Mouse (Mus musculus) CD8-positive naive resting alpha-beta T cell, adult 2 months (primary cell): ENCODE measurements around the gene Rpap2.

Experiments
- DNase-seq, 2 experiments: peaks; one replicate each; pipeline ENCODE4 v3.0.0; 2022; ENCODE audit warnings: low read depth in 2 of 2, low spot score in 2 of 2

The Rpap2 gene

DNA sequence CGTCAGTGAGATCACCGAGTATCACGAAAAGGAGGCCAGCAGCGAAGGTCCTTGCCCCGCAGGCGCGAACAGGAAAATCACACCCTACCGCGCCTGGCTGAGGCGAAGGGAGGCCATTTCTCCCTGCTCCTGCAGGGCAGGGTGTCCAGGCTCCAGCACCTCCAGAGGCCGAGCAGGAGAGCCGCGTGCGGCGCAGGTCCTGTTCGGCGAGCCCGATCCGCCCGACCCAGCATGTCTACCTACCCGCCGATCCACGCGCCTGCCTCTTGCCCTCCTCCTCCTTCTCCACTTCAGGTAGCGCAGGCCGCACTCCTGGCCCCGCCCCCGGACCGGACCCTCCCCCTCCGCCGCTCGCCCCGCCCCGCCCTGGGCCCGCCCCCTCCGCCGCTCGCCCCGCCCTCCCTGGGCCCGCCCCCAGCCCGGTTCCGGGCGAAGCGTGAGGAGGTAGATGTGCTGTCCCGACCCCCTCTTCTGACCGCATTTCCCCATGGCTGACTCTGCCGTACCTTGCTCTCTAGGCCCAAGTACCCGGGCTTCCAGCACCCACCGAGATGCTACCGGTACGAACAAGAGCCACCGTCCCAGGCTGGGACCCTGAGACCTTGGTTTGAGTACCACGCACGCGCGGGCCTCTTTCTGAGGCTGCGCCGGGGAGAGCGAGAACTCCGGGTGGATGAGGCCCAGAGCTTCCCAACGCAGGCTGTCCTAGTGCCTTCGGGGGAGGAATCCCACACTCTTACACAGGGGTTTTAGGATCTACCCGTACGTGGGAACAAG, at the start of gene Rpap2, which contains the start of gene Glmn:
Rpap2 (plus strand) TSS at position 73 of the 777 bp plus-strand sequence.
Glmn (minus strand) TSS at position 588 of the 777 bp plus-strand sequence.
- peak; percentile 78 to 79 for DNase-seq

GRCm38 (mm10) chr5:107547955-107548354, 49.2 kb upstream of the Rpap2 start:
- no peak for DNase-seq

- DNase-seq = no peak
Measured at GRCm38 (mm10) chr5:107548444-107548843, 48.7 kb upstream of the Rpap2 start.

DNA sequence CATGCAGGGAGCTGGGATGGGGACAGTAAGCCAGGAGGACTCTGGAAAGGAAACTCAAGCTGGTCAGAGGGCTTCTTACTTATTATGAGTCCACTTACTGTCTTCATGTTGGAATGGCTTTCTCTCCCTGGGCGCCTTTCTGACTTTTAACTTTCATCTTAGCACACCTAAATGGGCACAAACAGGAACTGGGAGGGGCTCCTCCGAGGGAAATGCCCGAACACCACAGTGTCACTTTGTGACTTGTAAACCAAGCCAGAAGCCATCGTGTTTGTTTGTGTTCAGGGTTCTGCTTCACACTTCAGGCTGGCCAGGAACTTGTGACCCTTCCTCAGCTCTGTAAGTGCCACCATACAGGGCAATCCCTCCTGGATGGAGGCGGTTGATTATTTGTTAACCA, 42.8 kb upstream of the Rpap2 start:
- DNase-seq = no peak

- DNase-seq = no peak
Measured at GRCm38 (mm10) chr5:107556969-107557368, 40.2 kb upstream of the Rpap2 start.

- DNase-seq = no peak
Measured at GRCm38 (mm10) chr5:107569148-107569547, 28.0 kb upstream of the Rpap2 start.

GRCm38 (mm10) chr5:107598380-107598779, 1.2 kb downstream of the Rpap2 start:
- no peak for DNase-seq

DNA sequence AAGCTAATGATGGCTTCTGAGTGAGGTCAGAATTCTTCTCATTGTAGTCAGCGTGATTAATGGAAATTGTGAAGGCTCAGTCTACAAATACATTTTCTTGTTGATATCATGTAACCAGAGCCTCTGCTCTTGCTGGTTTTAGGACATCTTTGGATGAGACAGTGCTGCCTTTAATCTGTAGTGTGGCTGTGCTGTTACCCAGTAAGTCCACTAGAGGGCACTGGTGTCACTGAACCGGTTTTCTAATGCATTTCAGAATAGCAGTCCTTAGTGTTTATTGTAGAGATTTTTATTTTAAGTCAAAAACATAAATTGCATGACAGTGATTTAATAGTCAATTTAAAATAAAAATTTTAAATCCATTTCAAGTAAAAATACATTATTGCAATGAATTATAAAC, 14.1 kb downstream of the Rpap2 start:
- DNase-seq = peak; percentile 53 to 72

- no peak for DNase-seq
Measured at GRCm38 (mm10) chr5:107617986-107618385, 20.8 kb downstream of the Rpap2 start.

- no peak for DNase-seq
Measured at GRCm38 (mm10) chr5:107621327-107621726, 24.2 kb downstream of the Rpap2 start.

DNA sequence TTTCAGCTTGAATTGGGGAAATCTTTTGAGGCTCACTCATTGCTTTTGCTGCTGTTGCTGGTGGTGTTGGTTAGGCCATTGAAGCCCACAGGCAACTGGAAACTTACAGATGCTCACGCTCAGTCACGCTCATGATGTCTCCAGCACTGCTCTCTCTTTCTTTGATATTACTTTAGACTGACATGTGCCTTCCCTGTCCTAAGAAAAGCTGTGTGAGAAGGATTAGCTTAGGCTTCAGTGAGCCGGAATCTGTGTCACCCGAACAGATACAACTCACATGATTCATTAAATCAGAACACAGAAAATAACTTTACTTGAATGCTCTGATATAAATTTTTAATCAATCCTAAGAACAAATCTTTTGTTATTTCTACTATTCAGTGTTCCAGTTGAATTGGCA, 36.5 kb downstream of the Rpap2 start:
- no peak for DNase-seq

DNA sequence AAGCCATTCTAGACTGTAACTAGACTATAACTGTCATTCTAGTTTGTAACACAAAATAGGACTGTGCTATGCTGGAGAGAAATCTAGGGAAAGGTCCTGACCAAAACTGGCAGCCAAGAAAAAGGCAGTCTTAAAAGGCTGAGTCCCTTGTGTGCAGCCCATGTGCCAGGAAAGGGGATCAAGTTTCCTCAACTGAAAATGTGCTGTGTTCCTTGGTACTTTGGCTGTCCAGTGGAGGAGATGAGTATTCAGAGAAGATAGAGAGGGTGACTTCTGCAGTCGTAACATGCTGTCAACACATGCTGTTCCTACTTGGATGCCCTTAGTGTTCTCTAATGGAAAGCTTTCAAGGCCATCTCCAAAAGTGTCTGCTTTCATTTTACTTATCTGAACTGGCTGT, 39.9 kb downstream of the Rpap2 start:
- DNase-seq = no peak

DNA sequence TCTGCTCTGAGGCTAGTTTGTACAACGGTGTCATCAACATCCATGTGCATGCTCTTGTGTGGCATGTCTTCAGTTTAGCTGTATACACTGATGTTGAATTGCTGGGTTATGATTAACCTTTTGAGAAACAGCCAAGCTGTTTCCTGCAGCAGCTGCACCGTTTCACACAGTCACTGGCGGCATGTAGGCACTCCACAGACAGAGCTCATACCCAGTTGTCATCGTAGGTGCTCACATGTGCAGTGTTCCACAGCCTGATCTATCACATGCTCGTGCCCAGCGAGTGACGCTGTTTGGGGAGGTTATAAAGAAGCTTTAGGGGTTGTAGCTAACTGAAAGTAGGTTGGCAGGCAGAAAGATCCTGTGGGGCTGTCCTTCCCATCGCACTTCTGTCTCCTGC, 41.2 kb downstream of the Rpap2 start:
- DNase-seq = no peak

DNA sequence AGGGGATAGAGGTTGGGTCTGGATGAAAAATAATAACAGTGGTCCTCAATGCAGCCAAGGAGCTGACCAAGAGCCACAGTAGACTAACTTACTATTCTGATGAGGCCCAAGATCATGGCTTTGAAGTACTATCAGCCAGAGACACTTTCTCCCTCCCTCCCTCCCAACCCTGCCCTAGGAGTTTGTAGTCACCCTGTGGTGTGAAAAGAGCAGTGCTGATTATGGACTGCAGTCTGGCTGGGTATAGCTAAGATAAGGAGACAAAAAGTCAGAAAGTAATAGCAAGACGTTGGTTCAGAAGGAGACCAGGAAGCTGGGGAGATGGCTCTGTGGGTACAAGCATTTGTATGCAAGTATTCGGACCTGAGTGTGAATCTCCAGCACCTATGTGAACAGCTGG, 47.4 kb downstream of the Rpap2 start:
- no peak for DNase-seq

- no peak for DNase-seq
Measured at GRCm38 (mm10) chr5:107645935-107646334, 48.8 kb downstream of the Rpap2 start.

GRCm38 (mm10) chr5:107647580-107647979, 50.4 kb downstream of the Rpap2 start:
- no peak for DNase-seq

DNA sequence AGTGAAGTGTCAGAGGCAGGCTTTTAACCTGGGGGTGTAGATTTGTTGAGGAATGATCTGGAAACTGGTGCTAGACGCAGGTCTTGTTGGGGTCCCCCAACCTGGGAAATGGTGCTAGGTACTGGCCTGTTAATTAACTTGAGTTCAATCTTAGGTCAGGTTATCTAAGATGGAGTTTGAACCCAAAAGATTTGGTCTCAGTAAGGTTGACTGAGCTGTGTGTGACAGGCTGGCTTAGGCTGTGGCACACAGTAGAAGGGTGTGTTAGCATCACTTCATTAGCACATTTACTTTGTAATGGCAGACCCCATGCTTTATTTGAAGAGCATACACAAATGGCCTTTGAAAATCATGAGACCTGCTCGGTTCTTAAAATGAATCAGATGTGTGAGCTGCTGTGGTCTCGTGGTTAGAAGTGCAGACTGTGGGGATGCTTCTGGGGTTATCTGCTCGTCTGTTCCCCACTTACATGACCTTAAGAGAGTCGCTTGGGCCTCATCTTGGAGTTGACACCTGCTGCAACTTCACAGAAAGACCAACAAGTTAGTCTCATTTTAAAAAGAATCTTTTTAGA, 51.5 kb downstream of the Rpap2 start:
- no peak for DNase-seq

DNA sequence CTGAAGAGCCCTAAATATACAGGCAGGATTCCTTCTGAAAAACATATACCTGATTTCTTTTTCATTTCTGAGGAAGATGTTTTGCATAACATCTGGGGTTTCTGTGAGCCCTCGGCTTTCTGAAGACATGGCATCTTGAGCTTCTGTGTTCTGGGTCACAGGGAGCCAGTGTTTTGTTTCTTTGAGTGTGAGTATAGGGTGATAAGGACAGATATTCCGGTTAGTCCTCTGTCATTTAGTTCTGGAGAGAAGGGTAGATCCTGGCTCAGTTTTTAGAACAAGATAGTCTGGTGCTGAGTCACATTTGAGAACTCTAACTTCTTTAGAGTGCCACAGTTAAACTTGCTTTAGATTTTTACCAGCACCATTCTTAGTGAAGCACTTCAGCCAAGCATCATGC, 52.5 kb downstream of the Rpap2 start:
- no peak for DNase-seq

DNA sequence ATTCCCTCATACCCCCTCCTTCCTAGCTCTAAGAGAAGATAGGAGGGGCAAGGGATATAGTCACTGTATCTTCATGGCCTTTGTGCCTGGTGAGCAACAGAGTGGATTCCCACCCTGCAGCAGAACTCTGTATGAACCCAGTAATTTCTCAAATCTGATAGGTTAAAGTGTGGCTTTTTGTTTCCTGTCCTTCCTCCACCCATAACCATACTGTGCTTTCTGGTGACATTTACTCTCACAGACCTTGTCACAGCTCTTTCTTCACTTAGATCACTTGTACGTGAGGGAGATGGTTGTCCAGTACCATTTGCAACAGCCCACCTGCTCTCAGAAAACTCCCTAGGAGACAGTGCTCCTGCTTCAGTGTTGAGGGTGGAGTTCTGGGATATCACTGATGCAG, 53.3 kb downstream of the Rpap2 start:
- no peak for DNase-seq

DNA sequence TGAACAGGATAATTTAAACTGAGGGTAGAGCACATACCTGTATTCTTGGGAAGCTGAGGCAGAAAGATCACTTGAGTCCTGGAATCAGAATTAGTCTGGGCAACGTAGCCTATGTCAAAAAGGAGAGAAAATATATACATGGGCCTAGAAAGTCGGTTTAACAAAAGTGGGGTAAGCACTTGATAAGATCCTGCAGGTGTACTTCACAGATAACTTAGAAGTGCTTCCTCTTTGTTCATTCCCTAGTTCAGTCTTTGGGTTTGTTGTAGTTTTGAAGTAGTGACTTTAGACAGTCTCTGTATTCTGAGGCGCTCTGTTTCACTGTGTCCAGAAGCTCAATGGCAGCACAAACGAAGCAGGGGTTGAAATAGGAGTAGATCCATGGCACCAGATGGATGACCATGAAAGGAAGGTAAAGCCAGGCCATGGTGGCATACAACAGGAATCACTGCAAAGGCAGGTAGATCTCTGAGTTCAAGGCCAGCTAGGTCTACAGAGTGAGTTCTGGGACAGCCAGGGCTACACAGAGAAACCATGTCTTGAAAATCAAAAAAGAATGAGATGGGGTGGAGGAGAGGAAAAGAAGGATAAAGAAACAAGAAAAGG, 55.0 kb downstream of the Rpap2 start:
- no peak for DNase-seq

DNA sequence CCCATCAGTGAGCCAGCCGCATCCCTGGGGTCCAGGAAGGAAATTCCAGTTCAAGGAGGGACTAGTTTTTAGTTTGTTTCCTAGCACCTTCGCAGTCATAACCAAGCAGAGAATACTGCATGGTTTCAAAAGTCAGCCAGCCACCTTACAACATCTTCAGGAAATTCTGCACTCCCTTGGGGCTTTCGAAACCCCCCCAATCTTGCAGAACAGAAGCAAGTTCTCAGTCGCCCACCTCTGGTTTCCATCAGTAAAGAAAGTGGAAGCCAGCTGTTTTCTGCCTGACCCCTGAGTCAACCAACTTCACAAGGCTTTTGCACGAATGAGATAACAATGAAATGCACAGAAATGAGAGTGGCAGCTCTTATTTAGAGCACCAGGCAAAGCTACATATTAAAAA, 81.2 kb downstream of the Rpap2 start:
- DNase-seq = no peak

- no peak for DNase-seq
Measured at GRCm38 (mm10) chr5:107681300-107681699, 84.1 kb downstream of the Rpap2 start.
